Mouse (Mus musculus) ES-Bruce4 (cell line): ENCODE data around the gene Map2k5.

Experiments used
- CTCF ChIP-seq: IDR thresholded peaks from one replicate; pipeline ENCODE4 v1.8.1; 2011; ENCODE audit warnings: low read depth, low read length
- POLR2A ChIP-seq: IDR thresholded peaks from one replicate; pipeline ENCODE4 v1.8.1; 2011; ENCODE audit warnings: low read length; ENCODE audit not compliant: insufficient read depth

DNA sequence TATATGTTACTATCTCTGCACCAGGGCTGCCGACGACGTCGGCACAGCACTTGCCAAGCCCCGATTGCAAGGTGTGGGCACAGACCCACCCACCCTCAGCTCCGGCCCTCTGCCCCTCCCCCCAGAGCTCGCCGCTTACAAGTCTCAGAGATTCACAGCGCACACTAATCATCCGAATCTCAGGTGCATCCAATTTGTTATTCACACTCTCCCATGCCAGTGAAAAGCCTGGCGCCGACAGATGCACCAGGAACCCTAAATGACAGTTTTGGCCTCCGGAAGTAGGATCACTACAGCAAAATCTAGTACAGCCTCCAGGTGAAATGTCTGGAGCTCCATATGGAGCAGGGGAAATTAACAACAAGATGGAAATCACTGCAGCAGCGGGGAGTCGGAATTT is 147.4 kb downstream of the Map2k5 start:
- TF ChIP-seq POLR2A (no peak), CTCF (no peak)
